Mouse (Mus musculus) ES-Bruce4 (cell line): Measurements from ENCODE around the gene BC048562.

Experiments used
- CTCF ChIP-seq: IDR thresholded peaks from one replicate; pipeline ENCODE4 v1.8.1; 2011; ENCODE audit warnings: low read depth, low read length
- POLR2A ChIP-seq: IDR thresholded peaks from one replicate; pipeline ENCODE4 v1.8.1; 2011; ENCODE audit warnings: low read length; ENCODE audit not compliant: insufficient read depth

DNA sequence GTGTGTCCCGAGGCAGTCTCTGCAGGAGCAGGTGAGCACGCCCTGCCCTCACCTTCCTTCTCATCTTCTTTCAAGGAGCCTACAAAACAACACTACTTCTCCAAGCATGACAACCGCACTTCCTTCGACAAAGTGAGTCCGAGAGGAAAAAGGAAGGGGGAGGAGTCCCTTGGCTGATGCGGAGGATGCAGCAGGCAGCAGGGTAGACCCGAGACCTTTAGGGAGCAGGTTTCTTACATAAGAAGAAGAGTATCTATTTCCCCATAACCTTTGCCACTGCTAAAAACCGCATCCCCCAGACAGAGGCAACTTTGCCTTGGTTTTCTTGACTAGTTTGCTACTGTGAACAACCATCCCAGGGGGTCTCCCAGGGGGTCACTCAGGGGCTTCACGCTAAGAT, 8.8 kb downstream of the BC048562 start:
- TF ChIP-seq POLR2A (no peak), CTCF (no peak)
